Mouse (Mus musculus) T-cell, adult 2 months (primary cell): ENCODE data around the gene Oas1e.

Experiments used
- DNase-seq: peaks from one replicate; pipeline ENCODE4 v3.0.0; 2022; ENCODE audit warnings: low spot score

Gene Oas1e

DNA sequence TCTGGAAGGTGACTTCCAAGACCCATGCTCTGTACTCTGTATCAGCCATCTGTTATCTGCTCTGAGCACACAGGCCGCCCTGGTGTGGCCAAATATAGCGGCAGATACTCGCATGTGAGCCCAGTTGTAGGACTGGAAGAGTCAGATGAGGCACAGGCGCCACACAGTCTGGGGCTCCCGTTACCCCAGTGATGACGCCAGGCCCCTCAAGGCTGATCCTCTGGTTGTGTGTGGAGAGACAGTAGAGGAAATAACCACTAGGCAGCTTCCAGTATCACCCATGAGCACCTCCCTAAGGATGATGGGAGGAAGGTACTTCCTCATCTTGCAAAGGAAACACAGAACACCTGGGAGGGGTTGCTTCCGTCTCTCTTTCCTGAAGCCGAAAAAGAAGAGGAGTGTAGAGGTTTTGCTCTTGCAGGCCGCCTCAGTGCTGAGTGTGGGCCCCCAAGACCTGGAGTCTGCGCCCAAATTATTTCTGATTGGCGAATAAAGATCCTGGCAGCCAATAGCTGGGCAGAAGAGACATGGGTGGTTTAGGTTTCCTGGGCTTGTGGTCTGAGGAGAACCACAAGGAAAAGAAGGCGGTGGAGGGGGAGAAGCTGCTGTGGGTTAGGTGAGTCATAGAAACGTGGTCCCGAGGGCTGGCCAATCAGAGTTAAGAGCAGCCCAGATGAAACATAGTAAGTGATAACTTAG is 19.9 kb downstream of the Oas1e start:
- DNase-seq, result peak; percentile 90

DNA sequence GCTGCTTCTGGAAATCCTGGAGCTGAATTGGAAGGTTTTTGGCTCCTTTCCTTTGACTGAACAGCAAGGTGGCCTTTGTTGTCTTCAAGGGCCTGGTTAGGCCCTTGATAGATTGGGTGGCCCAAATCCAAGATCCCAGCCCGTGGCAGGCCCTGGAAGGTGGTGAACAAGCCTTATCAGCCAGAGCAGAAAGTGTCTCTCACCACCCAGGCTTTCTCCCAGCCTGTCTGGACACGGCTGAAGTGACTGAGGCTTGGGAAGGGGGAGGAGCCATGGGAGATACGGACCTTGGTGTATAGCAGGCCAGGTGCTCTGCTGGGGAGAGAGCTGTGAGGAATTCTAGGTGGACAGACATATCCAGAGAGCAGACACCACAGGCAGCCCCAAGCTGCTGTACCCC is 25.9 kb downstream of the Oas1e start:
- no peak for DNase-seq

GRCm38 (mm10) chr5:120765010-120765409 is 30.3 kb downstream of the Oas1e start:
- DNase-seq, result no peak

DNA sequence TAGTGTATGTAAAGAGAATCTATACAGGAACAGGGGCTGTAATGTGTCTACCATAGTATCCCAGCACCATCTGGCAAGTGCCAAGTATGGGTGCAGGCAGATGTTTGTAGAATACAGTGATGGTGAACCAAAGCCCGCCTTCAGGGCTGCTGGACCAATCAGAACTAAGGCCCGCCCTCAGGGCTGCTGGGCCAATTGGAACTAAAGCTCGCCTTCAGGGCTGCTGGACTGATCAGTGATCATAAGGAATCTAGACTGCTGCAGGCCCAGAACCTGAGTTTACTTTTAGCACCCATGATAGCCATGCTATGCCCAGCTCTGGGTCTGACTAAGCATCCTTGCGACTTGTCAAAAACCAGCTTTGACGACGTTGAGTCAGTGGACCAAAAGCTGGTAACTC is 33.4 kb downstream of the Oas1e start:
- no peak for DNase-seq

DNA sequence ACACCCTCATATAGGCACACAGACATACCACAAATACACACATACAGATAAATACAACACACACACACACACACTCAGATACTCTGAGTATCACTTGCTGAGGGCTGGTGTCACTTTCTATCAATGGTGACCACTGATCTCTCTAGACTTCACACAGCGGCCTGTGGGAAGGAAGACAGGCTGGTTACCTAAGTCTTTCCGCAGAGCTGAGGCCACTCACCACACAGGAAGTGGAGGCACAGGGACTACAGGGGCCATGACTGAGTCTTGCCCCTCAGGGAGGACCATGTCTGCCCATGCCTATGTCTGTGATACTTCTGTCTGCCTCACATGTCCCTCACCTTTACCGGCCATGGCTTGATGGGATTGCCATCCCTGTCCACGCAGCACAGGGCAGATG is 41.1 kb downstream of the Oas1e start:
- no peak for DNase-seq

GRCm38 (mm10) chr5:120752786-120753185 is 42.5 kb downstream of the Oas1e start:
- DNase-seq, result no peak

DNA sequence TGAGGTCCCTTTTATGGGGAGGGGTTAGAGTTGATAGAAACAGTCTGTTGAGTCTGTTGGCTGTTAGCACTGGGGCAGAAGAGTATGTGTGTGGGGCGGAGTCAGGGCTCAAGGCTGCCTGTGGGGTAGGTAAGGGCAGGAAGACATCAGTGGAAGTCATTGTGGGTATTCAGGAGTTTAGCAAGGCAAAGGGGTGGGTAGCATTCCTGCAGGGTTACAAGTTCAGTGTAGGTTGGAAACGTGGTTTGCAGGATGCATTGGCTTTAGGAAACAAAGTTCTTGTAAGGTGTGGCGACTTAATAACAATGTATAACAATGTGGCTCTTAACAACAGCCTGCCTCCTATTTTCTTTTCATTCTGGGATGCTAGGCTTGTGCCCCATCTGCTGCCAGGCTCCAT is 44.1 kb downstream of the Oas1e start:
- no peak for DNase-seq

DNA sequence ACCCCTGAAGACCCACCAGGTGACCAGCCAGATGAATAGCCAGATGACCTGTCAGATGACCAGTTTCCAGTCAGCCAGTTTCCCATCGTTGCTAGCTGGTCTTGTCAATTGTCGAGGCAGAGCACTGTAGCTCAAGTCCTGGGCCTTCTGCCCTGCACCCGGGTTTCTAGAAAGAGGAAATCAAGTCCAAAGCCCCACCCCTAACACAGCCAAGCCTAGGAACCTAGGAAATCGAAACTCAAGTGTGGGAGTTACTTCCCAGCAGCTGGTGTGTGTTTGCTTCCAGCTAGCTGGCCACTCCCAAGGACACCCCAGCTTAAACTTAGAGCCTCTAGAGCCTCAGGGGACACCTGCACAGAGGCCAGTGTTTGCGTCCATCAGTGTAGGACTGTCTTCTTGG is 45.6 kb downstream of the Oas1e start, which contains the start of gene Oas2:
Oas2 (minus strand) TSS at position 166 of the 400 bp plus-strand sequence.
- DNase-seq, result no peak

DNA sequence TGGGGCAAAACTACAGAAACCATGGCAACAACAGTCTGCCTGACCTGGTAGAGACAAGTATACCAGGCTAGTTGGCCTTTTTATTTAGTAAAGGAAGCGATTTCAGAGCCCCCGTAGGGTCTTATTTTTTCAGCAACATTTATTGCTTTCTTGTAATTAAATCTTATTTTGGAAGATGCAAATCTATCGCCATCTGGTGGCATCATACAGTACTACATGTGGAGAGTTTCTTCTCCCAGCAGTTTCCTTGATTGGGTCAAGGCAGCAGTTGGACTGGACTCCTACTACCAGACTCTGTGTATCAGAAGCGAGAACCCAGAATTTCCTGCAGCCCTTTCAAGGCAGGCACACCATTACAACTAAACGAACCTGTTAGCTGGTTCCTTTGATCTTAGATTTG is 48.9 kb downstream of the Oas1e start:
- peak; percentile 39 for DNase-seq

DNA sequence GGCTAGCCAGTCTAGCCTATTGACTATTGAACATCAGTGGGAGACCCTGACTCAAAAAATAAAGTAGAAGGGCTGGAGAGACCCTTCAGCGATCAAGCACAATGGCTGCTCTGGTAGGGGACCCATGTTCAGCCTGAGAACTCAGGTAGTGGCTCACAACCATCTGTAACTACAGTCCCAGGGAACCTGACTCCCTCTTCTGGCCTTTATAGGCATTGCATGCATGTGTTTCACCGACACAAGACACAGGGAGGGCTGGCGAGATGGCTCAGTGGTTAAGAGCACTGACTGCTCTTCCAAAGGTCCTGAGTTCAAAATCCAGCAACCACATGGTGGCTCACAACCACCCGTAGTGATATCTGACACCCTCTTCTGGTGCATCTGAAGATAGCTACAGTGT is 53.2 kb downstream of the Oas1e start:
- peak; percentile 66 for DNase-seq
